Comparison of ENCODE assay signal across 25 mouse cellular contexts in the genomic region with DNA sequence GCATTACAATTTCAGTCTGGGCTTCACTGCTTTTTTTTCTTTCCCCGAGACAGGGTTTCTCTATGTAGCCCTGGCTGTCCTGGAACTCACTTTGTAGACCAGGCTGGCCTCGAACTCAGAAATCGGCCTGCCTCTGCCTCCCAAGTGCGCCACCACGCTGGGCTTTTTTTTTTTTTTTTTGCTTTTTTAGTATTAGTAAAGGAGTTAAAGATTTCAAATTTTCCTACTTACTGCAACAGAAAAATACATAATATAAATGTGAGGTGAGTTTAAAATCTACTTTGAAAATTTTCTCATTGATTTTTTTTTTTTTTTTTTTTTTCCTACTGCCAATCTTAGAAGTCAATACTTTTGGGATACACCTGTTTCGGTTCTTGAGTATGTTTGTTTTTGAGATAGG. TPM values are rescaled to one million over a fixed set of nuclear protein-coding genes. Genes with fewer than 3 reads are reported as not detected.
DNase-seq lines count a peak whose midpoint lies in the region; ATAC-seq and TF ChIP-seq lines count a peak whose summit lies in the region.
"Had no signal": no experiment of that assay in that cellular context is flagged by ENCODE, and none has a peak within 500 bp of the region (broad histone marks: within the 10 kb centered on the region; RNA-seq: fewer than 3 reads in every experiment).

No protein-coding gene starts in this region.

- H3K36me3 ChIP-seq in heart, embryonic 13.5 days: peaks cover 47% of the 10 kb centered on the region
- peaks cover 26% of the 10 kb centered on the region for H3K36me3 ChIP-seq in midbrain, embryonic 15.5 days (replicated peaks)
- peaks cover 31% of the 10 kb centered on the region for H3K36me3 ChIP-seq in midbrain, postnatal 0 days (ENCODE audit: insufficient read depth, low read length)
- H3K36me3 ChIP-seq in limb, embryonic 10.5 days: peaks cover 58% of the 10 kb centered on the region
- peaks cover 38% of the 10 kb centered on the region for H3K36me3 ChIP-seq in macrophage (ENCODE audit: inconsistent target)

- no peaks in the 10 kb centered on the region for H3K27me3 ChIP-seq in heart, embryonic 13.5 days (replicated peaks)
- H3K27me3 ChIP-seq in midbrain, embryonic 15.5 days (replicated peaks): no peaks in the 10 kb centered on the region
- H3K27me3 ChIP-seq in midbrain, postnatal 0 days (ENCODE audit: insufficient read depth, low read length): no peaks in the 10 kb centered on the region
- no peaks in the 10 kb centered on the region for H3K27me3 ChIP-seq in limb, embryonic 10.5 days (ENCODE audit: low read depth, poor library complexity, severe bottlenecking)
- H3K27me3 ChIP-seq: midbrain, embryonic 13.5 days; stomach, embryonic 15.5 days had no signal

- peak overlapping the region; percentile 96 for H3K4me2 ChIP-seq in heart, embryonic 13.5 days
- H3K4me2 ChIP-seq in midbrain, embryonic 15.5 days: peak overlapping the region; percentile 89; the same call in 1 of the 2 replicates
- H3K4me2 ChIP-seq in midbrain, postnatal 0 days (ENCODE audit: low read depth, low read length, poor library complexity, severe bottlenecking): no peak overlapping the region

- no peak overlapping the region for H3K27ac ChIP-seq in heart, embryonic 13.5 days (replicated peaks)
- no peak overlapping the region for H3K27ac ChIP-seq in midbrain, embryonic 15.5 days
- H3K27ac ChIP-seq in midbrain, postnatal 0 days (ENCODE audit: low read depth, low read length): no peak overlapping the region
- no peak overlapping the region for H3K27ac ChIP-seq in limb, embryonic 10.5 days
- 0 out of 2 replicates have a peak overlapping the region, but pooled peaks have one; percentile 65 for H3K27ac ChIP-seq in macrophage
- H3K27ac ChIP-seq: midbrain, embryonic 13.5 days; stomach, embryonic 15.5 days had no signal

- no peak for DNase-seq in heart, adult 18-20 months
- no peak for DNase-seq in midbrain, postnatal 0 days (ENCODE audit: low spot score)
- DNase-seq in limb, embryonic 10.5 days (ENCODE audit: low spot score): no peak
- DNase-seq in cerebellum, adult 11-12 months: no peak
- DNase-seq: adrenal gland, adult 2 months; cerebellum, postnatal 14 days; embryo, embryonic 11 days; gastrocnemius, postnatal 25 days; heart, postnatal 10 days; thymus, adult 2 months had no signal

- H3K4me1 ChIP-seq in heart, embryonic 13.5 days: peaks cover 49% of the 10 kb centered on the region
- peaks cover 40% of the 10 kb centered on the region for H3K4me1 ChIP-seq in midbrain, embryonic 15.5 days
- peaks cover 16% of the 10 kb centered on the region; the same call in 1 of the 2 replicates for H3K4me1 ChIP-seq in midbrain, postnatal 0 days (ENCODE audit: insufficient read depth, low read length)
- H3K4me1 ChIP-seq in limb, embryonic 10.5 days: peaks cover 30% of the 10 kb centered on the region

- no peaks in the 10 kb centered on the region for H3K9me3 ChIP-seq in heart, embryonic 13.5 days
- H3K9me3 ChIP-seq in midbrain, embryonic 15.5 days: no peaks in the 10 kb centered on the region
- H3K9me3 ChIP-seq in midbrain, postnatal 0 days (ENCODE audit: low read length): no peaks in the 10 kb centered on the region
- no peaks in the 10 kb centered on the region for H3K9me3 ChIP-seq in limb, embryonic 10.5 days (replicated peaks)
- H3K9me3 ChIP-seq: midbrain, embryonic 13.5 days; stomach, embryonic 15.5 days had no signal

- 0 out of 2 replicates have a peak overlapping the region, but pooled peaks have one; percentile 88 for H3K4me3 ChIP-seq in heart, embryonic 13.5 days
- no peak overlapping the region for H3K4me3 ChIP-seq in midbrain, embryonic 15.5 days
- no peak overlapping the region for H3K4me3 ChIP-seq in midbrain, postnatal 0 days (ENCODE audit: low read depth, low read length)
- 0 out of 2 replicates have a peak overlapping the region, but pooled peaks have one; percentile 65 for H3K4me3 ChIP-seq in limb, embryonic 10.5 days
- no peak overlapping the region for H3K4me3 ChIP-seq in macrophage (ENCODE audit: inconsistent target)

- ATAC-seq in heart, embryonic 13.5 days (ENCODE audit: extremely low read depth, insufficient number of reproducible peaks, low FRiP score, low TSS enrichment): no peak
- no peak for ATAC-seq in midbrain, embryonic 15.5 days (replicated peaks)
- no peak for ATAC-seq in midbrain, postnatal 0 days (ENCODE audit: low FRiP score)
- no peak for ATAC-seq in erythroblast, adult 5-6 weeks (replicated peaks; ENCODE audit: low FRiP score, poor library complexity, severe bottlenecking)
- ATAC-seq: CD4-positive, CD25-positive, alpha-beta regulatory T cell, adult 4 months; forebrain, embryonic 14.5 days; inflammation-experienced regulatory T-cells, adult 6 months; lung, postnatal 0 days; midbrain, embryonic 13.5 days had no signal

- 90% methylated on average over 6 of the region's 6 CpGs for WGBS in heart, embryonic 13.5 days
- WGBS in midbrain, embryonic 15.5 days: 95% methylated on average over 6 of the region's 6 CpGs
- 96% methylated on average over 6 of the region's 6 CpGs for WGBS in midbrain, postnatal 0 days
- WGBS in limb, embryonic 10.5 days: 95% methylated on average over 6 of the region's 6 CpGs
- 100% methylated on average over 2 of the region's 6 CpGs for WGBS in macrophage (ENCODE audit: missing documents)

- no peak for TF ChIP-seq CTCF in midbrain, postnatal 0 days (IDR thresholded peaks at IDR 0.05)

- peaks cover 74% of the 10 kb centered on the region for H3K79me2 ChIP-seq in macrophage (ENCODE audit: inconsistent target)

- no peak overlapping the region for H3K9ac ChIP-seq in heart, embryonic 13.5 days
- no peak overlapping the region for H3K9ac ChIP-seq in midbrain, embryonic 15.5 days
- H3K9ac ChIP-seq in midbrain, postnatal 0 days (replicated peaks; ENCODE audit: low read length, poor library complexity, severe bottlenecking): no peak overlapping the region
- H3K9ac ChIP-seq: midbrain, embryonic 13.5 days; stomach, embryonic 15.5 days had no signal

RNA-seq across cellular contexts. Expression of a gene that starts 2.9 kb away (rescaled TPM):
- polyA plus RNA-seq in heart, embryonic 13.5 days (2015; fragmentation: Nextera tagmentation; extraction: Ambion mirVana): 69.8 and 77.4 TPM in 2 replicates
- 10 to 100 TPM; 67.1 to 68.1 TPM for total RNA-seq in heart, adult 18-20 months (2021)
- polyA plus RNA-seq in midbrain, embryonic 15.5 days (2015; fragmentation: Nextera tagmentation; extraction: Ambion mirVana): 103 and 107 TPM in 2 replicates
- total RNA-seq in midbrain, postnatal 0 days (2014; rRNA removed): 157 and 161 TPM in 2 replicates
- polyA plus RNA-seq in midbrain, postnatal 0 days (2015; fragmentation: Nextera tagmentation; extraction: Ambion mirVana): 74.7 and 78.2 TPM in 2 replicates
- polyA plus RNA-seq in limb, embryonic 10.5 days (2016; fragmentation: Nextera tagmentation; extraction: Ambion mirVana): 202 and 203 TPM in 2 replicates
- total RNA-seq in macrophage (2018; cell fraction: chromatin; rRNA removed): 100 to 1,000 TPM; 468 to 929 (median 653) TPM
- 100 to 1,000 TPM in 13 of 26 experiments, 10 to 100 TPM in 13; 71.7 to 122 (median 101) TPM for total RNA-seq in macrophage (2018; cell fraction: cytosol; rRNA removed)
- 100 to 1,000 TPM; 190 to 472 (median 318) TPM for total RNA-seq in macrophage (2018; cell fraction: nucleus; rRNA removed)
- 93.4 to 180 TPM (median 101 TPM) in 3 replicates for polyA plus RNA-seq in macrophage (2018)
- 42.3 and 45.8 TPM in 2 replicates for total RNA-seq in erythroblast, adult 5-6 weeks (2015; ENCODE audit: low replicate concordance)
- total RNA-seq in erythroblast, adult 5-6 weeks (2017; ENCODE audit: low replicate concordance): 48.8 and 56.9 TPM in 2 replicates

RNA-seq across cellular contexts. Expression of a gene that starts 13.5 kb away (rescaled TPM):
- 16.4 and 18.7 TPM in 2 replicates for polyA plus RNA-seq in heart, embryonic 13.5 days (2015; fragmentation: Nextera tagmentation; extraction: Ambion mirVana)
- 1 to 10 TPM; 4.2 TPM for total RNA-seq in heart, adult 18-20 months (2021)
- 106 and 110 TPM in 2 replicates for polyA plus RNA-seq in midbrain, embryonic 15.5 days (2015; fragmentation: Nextera tagmentation; extraction: Ambion mirVana)
- total RNA-seq in midbrain, postnatal 0 days (2014; rRNA removed): 55.6 and 77.7 TPM in 2 replicates
- polyA plus RNA-seq in midbrain, postnatal 0 days (2015; fragmentation: Nextera tagmentation; extraction: Ambion mirVana): 154 and 157 TPM in 2 replicates
- 30.1 and 34.3 TPM in 2 replicates for polyA plus RNA-seq in limb, embryonic 10.5 days (2016; fragmentation: Nextera tagmentation; extraction: Ambion mirVana)
- total RNA-seq in macrophage (2018; cell fraction: chromatin; rRNA removed): 1 to 10 TPM in 8 of 26 experiments, under 1 TPM in 4, not detected in 14; 0.45 to 3.4 (median 1.2) TPM
- total RNA-seq in macrophage (2018; cell fraction: cytosol; rRNA removed): 1 to 10 TPM in 25 of 26 experiments, under 1 TPM in 1; 0.93 to 4.2 (median 2.2) TPM
- total RNA-seq in macrophage (2018; cell fraction: nucleus; rRNA removed): 1 to 10 TPM in 13 of 26 experiments, under 1 TPM in 5, not detected in 8; 0.53 to 2.7 (median 1.6) TPM
- polyA plus RNA-seq in macrophage (2018): 2.0 TPM in 3 replicates
- not detected in 2 replicates for total RNA-seq in erythroblast, adult 5-6 weeks (2015; ENCODE audit: low replicate concordance)
- 0.26 TPM in 1 of 2 replicates, not detected in the other for total RNA-seq in erythroblast, adult 5-6 weeks (2017; ENCODE audit: low replicate concordance)

RNA-seq across cellular contexts. Expression of a gene that starts 15.1 kb away (rescaled TPM):
- 50.2 and 51.4 TPM in 2 replicates for polyA plus RNA-seq in heart, embryonic 13.5 days (2015; fragmentation: Nextera tagmentation; extraction: Ambion mirVana)
- total RNA-seq in heart, adult 18-20 months (2021): 100 to 1,000 TPM; 183 to 191 TPM
- 119 and 124 TPM in 2 replicates for polyA plus RNA-seq in midbrain, embryonic 15.5 days (2015; fragmentation: Nextera tagmentation; extraction: Ambion mirVana)
- 399 and 484 TPM in 2 replicates for total RNA-seq in midbrain, postnatal 0 days (2014; rRNA removed)
- polyA plus RNA-seq in midbrain, postnatal 0 days (2015; fragmentation: Nextera tagmentation; extraction: Ambion mirVana): 130 and 134 TPM in 2 replicates
- 64.5 and 69.1 TPM in 2 replicates for polyA plus RNA-seq in limb, embryonic 10.5 days (2016; fragmentation: Nextera tagmentation; extraction: Ambion mirVana)
- 100 to 1,000 TPM in 13 of 26 experiments, 10 to 100 TPM in 13; 39.2 to 176 (median 99.5) TPM for total RNA-seq in macrophage (2018; cell fraction: chromatin; rRNA removed)
- 100 to 1,000 TPM in 25 of 26 experiments, 10 to 100 TPM in 1; 88.5 to 168 (median 131) TPM for total RNA-seq in macrophage (2018; cell fraction: cytosol; rRNA removed)
- total RNA-seq in macrophage (2018; cell fraction: nucleus; rRNA removed): 100 to 1,000 TPM in 16 of 26 experiments, 10 to 100 TPM in 10; 52.8 to 179 (median 117) TPM
- 84.6 to 130 TPM (median 119 TPM) in 3 replicates for polyA plus RNA-seq in macrophage (2018)
- total RNA-seq in erythroblast, adult 5-6 weeks (2015; ENCODE audit: low replicate concordance): 42.2 and 42.5 TPM in 2 replicates
- total RNA-seq in erythroblast, adult 5-6 weeks (2017; ENCODE audit: low replicate concordance): 51.2 and 86.8 TPM in 2 replicates

RNA-seq across cellular contexts. Expression of a gene that starts 26.6 kb away (rescaled TPM):
- 5.4 and 5.7 TPM in 2 replicates for polyA plus RNA-seq in heart, embryonic 13.5 days (2015; fragmentation: Nextera tagmentation; extraction: Ambion mirVana)
- total RNA-seq in heart, adult 18-20 months (2021): 1 to 10 TPM; 5.1 to 5.5 TPM
- 12.3 and 13.5 TPM in 2 replicates for polyA plus RNA-seq in midbrain, embryonic 15.5 days (2015; fragmentation: Nextera tagmentation; extraction: Ambion mirVana)
- 5.0 and 8.0 TPM in 2 replicates for total RNA-seq in midbrain, postnatal 0 days (2014; rRNA removed)
- polyA plus RNA-seq in midbrain, postnatal 0 days (2015; fragmentation: Nextera tagmentation; extraction: Ambion mirVana): 4.3 and 5.4 TPM in 2 replicates
- 2.5 and 4.0 TPM in 2 replicates for polyA plus RNA-seq in limb, embryonic 10.5 days (2016; fragmentation: Nextera tagmentation; extraction: Ambion mirVana)
- total RNA-seq in macrophage (2018; cell fraction: chromatin; rRNA removed): 10 to 100 TPM in 3 of 26 experiments, 1 to 10 TPM in 23; 3.0 to 10.8 (median 5.4) TPM
- 1 to 10 TPM in 23 of 26 experiments, under 1 TPM in 3; 0.76 to 3.0 (median 1.9) TPM for total RNA-seq in macrophage (2018; cell fraction: cytosol; rRNA removed)
- 1 to 10 TPM; 2.0 to 8.7 (median 4.3) TPM for total RNA-seq in macrophage (2018; cell fraction: nucleus; rRNA removed)
- 1.8 to 2.2 TPM (median 1.8 TPM) in 3 replicates for polyA plus RNA-seq in macrophage (2018)
- not detected in 2 replicates for total RNA-seq in erythroblast, adult 5-6 weeks (2015; ENCODE audit: low replicate concordance)
- total RNA-seq in erythroblast, adult 5-6 weeks (2017; ENCODE audit: low replicate concordance): 0.84 TPM in 1 of 2 replicates, not detected in the other

RNA-seq across cellular contexts. Expression of a gene that starts 31.0 kb away (rescaled TPM):
- polyA plus RNA-seq in heart, embryonic 13.5 days (2015; fragmentation: Nextera tagmentation; extraction: Ambion mirVana): not detected in 2 replicates
- not detected for total RNA-seq in heart, adult 18-20 months (2021)
- not detected in 2 replicates for polyA plus RNA-seq in midbrain, embryonic 15.5 days (2015; fragmentation: Nextera tagmentation; extraction: Ambion mirVana)
- total RNA-seq in midbrain, postnatal 0 days (2014; rRNA removed): not detected in 2 replicates
- polyA plus RNA-seq in midbrain, postnatal 0 days (2015; fragmentation: Nextera tagmentation; extraction: Ambion mirVana): not detected in 2 replicates
- not detected in 2 replicates for polyA plus RNA-seq in limb, embryonic 10.5 days (2016; fragmentation: Nextera tagmentation; extraction: Ambion mirVana)
- 10 to 100 TPM in 2 of 26 experiments, 1 to 10 TPM in 18, under 1 TPM in 1, not detected in 5; 0.95 to 12.7 (median 2.7) TPM for total RNA-seq in macrophage (2018; cell fraction: chromatin; rRNA removed)
- total RNA-seq in macrophage (2018; cell fraction: cytosol; rRNA removed): under 1 TPM in 5 of 26 experiments, not detected in 21; 0.24 to 0.49 (median 0.29) TPM
- 1 to 10 TPM in 12 of 26 experiments, under 1 TPM in 2, not detected in 12; 0.58 to 7.7 (median 3.3) TPM for total RNA-seq in macrophage (2018; cell fraction: nucleus; rRNA removed)
- 0.25 to 0.76 TPM in 2 of 3 replicates, not detected in the other for polyA plus RNA-seq in macrophage (2018)
- total RNA-seq in erythroblast, adult 5-6 weeks (2015; ENCODE audit: low replicate concordance): not detected in 2 replicates
- total RNA-seq in erythroblast, adult 5-6 weeks (2017; ENCODE audit: low replicate concordance): 0.60 TPM in 1 of 2 replicates, not detected in the other
- total RNA-seq: gastrocnemius, postnatal 25 days; heart, postnatal 10 days; layer of hippocampus, postnatal 25 days; left cerebral cortex, postnatal 10 days; megakaryocyte progenitor cell, adult 5-6 weeks had no signal
- polyA plus RNA-seq: adrenal gland, adult 2 months; CD4-positive, CD25-positive, alpha-beta regulatory T cell, adult 4 months; forebrain, embryonic 14.5 days; hindbrain, embryonic 11.5 days; inflammation-experienced regulatory T-cells, adult 6 months; limb, embryonic 14.5 days; lung, postnatal 0 days; midbrain, embryonic 13.5 days; stomach, embryonic 15.5 days; thymus, adult 2 months had no signal

Comparison
In these comparisons a context has a peak if more than half of its experiments do, and no peak if none do; other contexts are left out.
1. H3K4me3 ChIP-seq: peak in heart, embryonic 13.5 days (single experiment) and limb, embryonic 10.5 days (single experiment); none in midbrain, embryonic 15.5 days (single experiment), midbrain, postnatal 0 days (single experiment) and macrophage (single experiment).